Mouse (Mus musculus) embryonic fibroblast, embryonic 13.5 days (primary cell): ENCODE results near the gene Efnb3.

Experiments
- CTCF ChIP-seq: IDR thresholded peaks from 2 replicates; pipeline ENCODE4 v1.5.1; 2011; ENCODE audit warnings: mild to moderate bottlenecking, control low read depth, low read length, moderate library complexity, borderline replicate concordance; ENCODE audit not compliant: insufficient read depth
- POLR2A ChIP-seq: IDR thresholded peaks from 2 replicates; pipeline ENCODE4 v1.6.1; 2011; ENCODE audit warnings: low read depth, mild to moderate bottlenecking, control low read depth, low read length, moderate library complexity

- TF ChIP-seq POLR2A (no peak), CTCF (no peak)
These were observed 29.3 kb upstream of the Efnb3 start for GRCm38 (mm10) chr11:69589207-69589834.
